Mouse (Mus musculus) cerebellum, postnatal 10 days (tissue): ENCODE measurements at regions not wholly inside any gene's neighbourhood (a gene's known extent, or its start where the extent isn't known, plus 50 kb on each side); places are given as distances from the start of the nearest gene placed in this dataset.
"Not testable (repeated sequence)": the region's sequence is repeated elsewhere in the genome, so short reads cannot be mapped to it uniquely, and the experiment has no call there.

Experiments
- DNase-seq, 2 experiments: peaks; one replicate each; pipeline ENCODE4 v3.0.0; 2021; ENCODE audit warnings: mixed read lengths in 2 of 2

DNA sequence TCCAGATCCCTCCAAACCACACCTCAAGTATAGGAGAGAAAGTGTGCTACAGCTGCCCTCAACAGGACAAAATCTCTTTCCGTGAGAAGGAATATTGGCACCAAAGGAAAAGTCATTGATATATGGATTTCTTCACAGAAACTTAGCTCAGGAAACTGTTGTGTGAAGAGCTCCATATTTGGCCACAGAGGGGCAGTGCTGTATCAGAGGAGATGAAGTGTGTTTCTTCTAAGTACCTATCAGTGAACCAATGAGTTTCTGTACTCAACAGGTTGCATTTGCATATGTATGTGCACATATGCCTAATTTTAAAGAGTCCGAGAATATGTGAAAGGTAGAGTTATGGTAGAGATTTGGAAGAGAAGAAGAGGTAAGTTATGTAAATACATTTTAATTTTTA, 580.4 kb upstream of the Olfr1507 start:
- not testable (repeated sequence) for DNase-seq

DNA sequence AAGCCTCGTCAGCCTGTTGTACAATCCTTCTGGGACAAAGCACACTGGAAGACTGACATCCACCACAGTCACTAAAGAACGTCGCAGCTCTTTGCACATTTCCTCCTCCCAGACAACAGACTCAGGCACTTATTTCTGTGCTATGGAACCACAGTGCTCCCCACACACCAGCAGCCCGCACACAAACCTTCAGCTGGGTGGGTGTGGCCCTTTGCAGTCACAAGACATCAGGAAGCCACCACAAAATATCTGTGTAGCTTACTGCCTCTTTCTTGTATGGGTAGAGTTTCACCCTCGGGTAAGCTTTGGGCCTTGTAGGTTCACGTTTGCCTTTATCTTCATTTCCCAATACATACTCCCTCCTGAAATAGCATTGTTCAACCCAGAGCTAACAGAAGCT, 577.6 kb upstream of the Olfr1507 start:
- DNase-seq: not testable (repeated sequence)

DNA sequence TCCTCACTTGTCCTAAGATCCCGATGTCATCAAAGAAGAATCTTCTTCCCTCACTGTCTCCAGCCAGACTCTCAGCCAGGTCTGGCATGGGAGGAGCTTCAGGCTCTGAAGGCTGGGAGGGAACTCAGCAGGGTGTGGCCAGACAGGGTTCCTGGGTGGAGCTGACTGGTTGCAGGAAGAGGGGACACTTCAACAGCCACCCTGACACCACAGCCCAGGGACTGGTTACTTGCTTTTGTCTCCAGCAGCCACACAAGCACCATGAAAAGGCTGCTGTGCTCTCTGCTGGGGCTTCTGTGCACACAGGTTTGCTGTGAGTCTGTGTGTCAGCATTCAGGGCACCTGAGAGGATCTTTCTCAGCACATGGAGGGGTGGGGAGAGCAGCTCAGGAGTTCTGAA, 577.0 kb upstream of the Olfr1507 start:
- DNase-seq: not testable (repeated sequence)

DNA sequence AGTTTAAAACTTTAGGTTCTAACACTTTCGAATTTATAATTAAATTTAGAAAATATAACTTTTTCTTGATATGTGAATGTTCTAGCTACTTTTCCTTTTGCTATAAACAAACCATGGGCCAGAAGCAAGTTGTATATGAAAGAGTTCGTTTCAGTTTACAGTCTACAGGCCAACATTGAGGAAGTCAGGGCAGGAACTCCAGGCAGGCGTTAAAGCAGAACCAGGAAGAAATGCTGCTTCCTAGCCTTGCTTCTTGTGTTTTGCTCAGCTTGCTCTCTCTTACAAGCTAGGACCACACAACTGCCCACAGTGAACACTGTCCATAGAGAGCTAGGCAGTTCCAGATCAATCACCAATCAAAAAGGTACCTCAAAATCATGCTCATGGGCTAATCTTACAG, 558.9 kb upstream of the Olfr1507 start:
- not testable (repeated sequence) for DNase-seq

DNA sequence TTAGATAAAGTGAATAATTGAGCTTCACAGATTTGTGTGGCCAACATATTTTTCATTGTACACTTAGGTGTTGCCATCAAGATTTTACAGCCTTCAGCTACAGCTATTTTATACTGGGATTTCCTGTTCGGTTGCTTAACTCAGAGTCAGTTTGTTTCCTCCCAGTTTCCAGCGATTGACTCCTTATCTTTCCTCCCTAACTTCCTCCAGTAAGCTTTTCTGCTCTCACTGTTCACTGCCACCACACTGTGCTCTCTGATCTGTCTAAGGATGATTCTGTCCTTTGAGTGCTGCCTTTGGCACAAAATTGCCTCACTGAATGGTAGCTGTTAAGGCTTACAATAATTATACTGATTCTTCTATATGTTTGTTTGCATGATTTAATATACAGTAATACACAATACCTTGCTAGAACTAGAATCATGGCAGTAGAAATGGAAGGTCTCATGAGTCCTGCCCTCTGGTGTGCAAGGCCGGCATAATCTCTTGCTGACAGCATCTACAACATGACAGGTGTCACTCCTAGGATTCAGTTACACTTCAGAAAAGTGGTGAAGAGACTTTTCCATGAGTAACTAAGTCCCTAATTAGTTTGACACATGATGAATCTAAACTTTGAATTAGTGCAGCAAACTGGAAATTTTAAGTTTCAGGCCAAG, 558.0 kb upstream of the Olfr1507 start:
- not testable (repeated sequence) for DNase-seq

DNA sequence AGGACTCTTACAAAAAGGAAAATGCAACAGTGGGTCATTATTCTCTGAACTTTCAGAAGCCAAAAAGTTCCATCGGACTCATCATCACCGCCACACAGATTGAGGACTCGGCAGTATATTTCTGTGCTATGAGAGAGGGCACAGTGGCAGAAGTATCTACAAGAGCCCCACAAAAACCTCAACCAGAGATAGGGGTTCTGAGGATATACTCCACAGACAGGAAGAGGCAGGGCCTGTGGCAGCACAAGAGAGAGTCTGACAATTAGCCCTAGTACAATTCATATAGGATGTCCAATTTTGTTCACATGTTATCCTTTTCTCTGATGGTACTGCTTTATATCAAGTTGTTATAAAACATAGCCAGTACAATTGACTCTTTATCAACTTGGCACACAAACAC, 552.1 kb upstream of the Olfr1507 start:
- not testable (repeated sequence) for DNase-seq

DNA sequence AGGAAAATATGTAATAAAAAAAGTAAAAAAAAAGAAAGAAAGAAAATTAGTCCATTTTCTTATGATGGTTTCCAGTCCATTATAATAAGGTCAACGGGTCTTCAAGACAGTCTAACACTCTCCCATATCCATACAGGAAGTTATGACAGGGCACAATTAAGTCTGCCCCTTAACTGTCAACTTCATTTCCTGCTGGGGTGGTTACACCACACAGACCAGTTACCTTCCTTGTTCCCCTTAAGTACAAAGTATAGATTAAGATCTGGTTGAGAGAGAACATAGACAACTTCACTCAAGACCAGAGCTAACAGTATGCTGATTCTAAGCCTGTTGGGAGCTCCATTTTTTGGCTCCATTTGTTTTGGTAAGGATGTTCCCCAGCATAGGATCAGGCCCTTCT, 551.4 kb upstream of the Olfr1507 start:
- DNase-seq: not testable (repeated sequence)

DNA sequence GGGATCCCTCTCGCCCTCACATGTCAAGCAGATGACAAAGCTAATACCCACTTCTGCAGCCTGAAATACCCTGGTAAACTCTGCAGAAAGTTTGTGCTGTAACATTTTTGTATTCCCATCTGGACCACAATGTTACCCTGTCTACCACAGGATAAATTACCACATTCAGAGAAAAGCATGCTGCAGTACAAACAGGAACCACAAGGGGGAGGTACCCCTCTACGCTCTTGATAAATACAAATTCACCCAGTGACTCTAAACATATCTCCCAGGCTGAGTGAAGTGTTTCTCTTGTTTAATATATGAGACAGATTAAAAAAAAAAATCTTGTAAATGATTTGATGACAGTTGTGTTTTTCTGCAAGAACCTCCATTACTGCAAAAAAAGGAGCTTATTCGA, 549.8 kb upstream of the Olfr1507 start:
- peak; percentile 3 to 15 for DNase-seq

DNA sequence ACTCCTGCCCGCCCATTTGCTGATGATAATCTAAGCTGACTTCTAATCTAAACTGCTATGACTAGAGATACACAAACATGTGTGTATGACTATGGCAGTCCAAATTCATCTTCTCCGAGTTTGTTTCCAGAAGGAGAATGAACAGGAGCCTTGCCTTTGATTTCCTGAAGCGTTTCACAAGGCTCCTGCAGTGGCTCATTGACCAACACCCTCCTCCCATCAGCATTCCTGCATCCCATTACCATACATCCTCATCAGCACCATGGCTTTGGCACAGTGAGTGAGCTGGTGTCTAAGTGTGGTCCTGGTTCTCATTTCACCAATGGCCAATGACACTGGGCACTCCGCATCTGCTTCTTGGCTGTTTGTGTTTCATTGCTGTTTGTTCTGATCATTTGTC, 548.6 kb upstream of the Olfr1507 start:
- DNase-seq: not testable (repeated sequence)

DNA sequence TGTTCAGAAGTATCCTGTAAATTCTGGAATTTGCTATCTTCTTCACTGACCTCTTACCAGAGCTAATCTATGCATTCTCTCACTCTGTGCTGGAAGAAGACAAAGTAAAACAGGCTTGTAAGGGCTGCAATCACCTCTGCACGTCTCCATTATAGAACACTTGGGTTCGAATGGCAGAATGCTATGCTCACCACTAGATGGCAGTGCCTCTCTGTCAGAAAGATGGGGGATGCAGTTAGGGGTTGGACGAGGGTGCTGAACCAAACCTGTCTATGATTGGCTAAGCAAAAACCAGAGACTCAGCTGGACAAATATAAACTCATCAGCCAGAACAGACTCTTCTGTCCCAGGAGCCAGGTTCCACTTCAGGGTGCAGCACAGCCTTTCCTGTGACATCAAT, 546.5 kb upstream of the Olfr1507 start:
- DNase-seq: peak; percentile 2

DNA sequence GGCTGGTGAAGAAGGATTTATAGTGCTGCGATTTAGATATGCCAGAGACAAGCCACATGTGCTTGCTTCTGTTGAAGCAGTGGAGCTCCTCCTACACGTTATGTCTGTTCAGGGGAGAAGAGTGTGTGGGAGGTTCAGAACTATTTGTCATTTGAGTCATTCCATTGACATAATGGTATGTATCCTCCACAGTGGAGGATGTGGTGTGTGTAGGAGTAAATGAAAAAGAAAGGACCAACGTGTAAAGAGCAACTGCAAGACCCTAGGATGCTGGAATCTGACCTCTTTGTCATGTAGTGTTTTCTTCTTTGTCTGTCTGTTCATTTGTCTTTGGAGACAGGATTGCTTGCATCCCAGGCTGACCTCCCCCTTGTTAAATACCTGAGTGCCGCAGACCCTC, 543.9 kb upstream of the Olfr1507 start:
- not testable (repeated sequence) for DNase-seq

DNA sequence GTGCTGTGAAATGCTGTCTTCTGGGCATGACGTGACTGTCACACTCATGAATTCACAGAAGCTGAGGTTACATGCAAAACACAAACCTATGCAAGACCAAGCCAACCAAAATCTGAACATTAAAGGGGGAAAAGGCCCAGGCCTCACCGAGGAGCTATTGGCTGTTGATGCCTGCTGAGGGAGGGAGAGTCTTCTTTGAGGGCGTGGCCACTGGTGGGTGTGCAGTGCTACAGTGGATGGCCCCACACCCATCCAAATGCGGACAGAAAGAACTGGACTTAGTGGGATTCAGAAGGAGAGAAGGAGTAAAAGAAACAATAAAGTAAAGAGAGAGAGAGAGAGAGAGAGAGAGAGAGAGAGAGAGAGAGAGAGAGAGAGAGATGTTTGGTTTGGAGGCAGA, 539.4 kb upstream of the Olfr1507 start:
- not testable (repeated sequence) for DNase-seq

DNA sequence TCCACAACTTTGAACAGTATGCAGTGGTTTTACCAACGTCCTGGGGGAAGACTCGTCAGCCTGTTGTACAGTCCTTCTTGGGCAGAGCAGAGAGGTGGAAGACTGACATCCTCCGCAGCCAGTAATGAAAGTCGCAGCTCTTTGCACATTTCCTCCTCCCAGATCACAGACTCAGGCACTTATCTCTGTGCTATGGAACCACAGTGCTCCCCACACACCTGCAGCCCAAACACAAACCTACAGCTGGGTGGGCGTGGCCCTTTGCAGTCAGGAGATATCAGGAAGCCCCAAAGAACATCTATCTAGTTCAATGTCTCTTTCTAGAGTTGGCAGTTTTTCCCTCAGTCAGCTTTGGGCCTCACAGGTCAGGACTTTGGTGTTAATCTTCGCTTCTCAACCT, 537.7 kb upstream of the Olfr1507 start:
- DNase-seq: not testable (repeated sequence)

DNA sequence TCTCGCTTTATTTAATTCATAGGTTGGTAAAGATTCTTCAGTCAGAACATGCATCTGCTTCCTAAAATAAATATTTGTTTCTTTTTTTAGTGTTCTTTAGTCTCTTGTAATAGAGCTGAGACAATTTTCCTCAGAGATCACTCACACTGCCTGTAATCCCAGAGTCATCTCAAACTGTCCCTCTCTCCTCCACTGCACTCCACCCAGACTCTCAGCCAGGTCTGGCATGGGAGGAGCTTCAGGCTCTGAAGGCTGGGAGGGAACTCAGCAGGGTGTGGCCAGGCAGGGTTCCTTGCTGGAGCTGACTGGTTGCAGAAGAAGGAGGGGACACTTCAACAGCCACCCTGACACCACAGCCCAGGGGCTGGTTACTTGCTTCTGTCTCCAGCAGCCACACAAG, 536.9 kb upstream of the Olfr1507 start:
- not testable (repeated sequence) for DNase-seq

DNA sequence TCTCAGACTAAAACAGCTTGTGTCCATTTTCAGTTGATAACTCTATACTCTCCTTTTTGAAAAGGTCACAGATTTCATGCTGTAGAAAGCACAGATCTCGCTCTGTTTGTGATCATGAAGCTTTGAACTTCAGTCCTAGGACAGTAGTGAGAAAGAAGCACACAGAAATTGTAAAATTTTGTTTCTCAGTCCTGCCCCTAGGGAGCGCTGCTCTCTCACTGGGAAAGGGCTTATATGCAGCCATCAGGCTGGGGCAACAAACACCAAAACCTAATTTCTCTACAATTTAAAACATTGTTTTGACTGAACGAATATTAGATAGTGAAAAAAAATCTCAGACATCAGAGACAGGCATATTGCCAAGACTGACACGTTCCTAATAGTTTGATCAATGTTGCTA, 534.7 kb upstream of the Olfr1507 start:
- not testable (repeated sequence) for DNase-seq

DNA sequence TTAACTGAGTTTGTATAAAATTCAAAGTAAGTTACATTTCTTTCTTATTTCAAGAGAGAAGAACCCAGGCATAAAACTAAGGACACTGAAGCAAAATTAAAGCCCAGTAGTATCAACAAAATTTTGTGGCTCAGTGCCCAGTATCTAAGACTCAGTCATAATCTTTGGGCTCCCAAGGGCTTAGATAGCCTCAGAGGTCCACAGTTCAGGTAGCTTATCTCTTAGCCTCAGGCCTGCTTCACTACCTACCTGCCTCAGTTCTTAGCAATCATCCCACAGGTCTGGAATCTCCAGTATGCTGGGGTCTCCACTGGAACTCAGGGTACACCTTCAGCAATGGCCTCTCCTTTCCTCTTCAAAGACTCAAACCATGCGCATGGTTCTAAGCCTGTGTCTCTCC, 531.4 kb upstream of the Olfr1507 start:
- not testable (repeated sequence) for DNase-seq

DNA sequence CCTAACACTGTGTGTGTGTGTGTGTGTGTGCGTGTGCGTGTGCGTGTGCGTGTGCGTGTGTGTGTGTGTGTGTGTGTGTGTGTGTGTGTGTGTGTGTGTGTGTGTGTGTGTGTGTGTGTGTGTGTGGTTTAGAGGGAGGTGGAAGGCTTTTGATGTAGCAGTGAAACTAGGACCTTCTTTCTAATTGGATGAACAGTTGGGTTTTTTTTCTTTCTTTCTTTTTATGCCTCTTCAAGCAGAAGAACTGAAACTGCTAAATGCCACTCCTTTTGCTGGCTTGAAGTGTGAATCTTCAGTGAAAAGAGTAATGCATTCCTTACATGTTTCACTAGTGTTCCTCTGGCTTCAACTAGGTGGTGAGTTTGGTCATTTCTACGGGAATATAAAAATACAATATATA, 524.6 kb upstream of the Olfr1507 start:
- not testable (repeated sequence) for DNase-seq

DNA sequence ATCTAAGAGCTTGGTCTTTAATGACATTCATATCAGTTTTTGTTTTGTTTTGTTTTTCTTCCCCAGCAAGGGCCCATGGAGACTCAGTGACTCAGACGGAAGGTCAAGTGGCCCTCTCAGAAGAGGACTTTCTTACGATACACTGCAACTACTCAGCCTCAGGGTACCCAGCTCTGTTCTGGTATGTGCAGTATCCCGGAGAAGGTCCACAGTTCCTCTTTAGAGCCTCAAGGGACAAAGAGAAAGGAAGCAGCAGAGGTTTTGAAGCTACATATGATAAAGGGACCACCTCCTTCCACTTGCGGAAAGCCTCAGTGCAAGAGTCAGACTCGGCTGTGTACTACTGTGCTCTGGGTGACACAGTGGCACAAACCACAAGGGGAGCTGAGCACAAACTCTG, 512.2 kb upstream of the Olfr1507 start:
- DNase-seq: not testable (repeated sequence)

DNA sequence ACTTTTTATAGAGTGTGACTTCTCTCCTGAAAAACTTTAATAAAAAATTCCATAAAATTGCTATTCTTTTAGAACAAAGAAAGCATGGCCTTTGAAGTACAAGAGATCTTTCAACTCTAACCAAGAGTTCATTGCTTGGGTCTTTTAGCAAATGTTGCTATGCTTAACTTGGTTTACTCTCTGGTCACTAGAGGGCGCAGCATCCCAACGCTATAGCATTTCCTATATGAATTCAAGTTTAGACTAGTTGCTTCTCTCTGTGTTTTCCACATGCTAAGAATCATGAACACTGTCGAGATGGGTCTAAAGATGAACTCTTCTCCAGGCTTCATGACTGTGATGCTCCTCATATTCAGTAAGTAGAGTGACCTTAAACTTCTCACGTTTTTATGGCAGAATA, 511.8 kb upstream of the Olfr1507 start:
- not testable (repeated sequence) for DNase-seq

DNA sequence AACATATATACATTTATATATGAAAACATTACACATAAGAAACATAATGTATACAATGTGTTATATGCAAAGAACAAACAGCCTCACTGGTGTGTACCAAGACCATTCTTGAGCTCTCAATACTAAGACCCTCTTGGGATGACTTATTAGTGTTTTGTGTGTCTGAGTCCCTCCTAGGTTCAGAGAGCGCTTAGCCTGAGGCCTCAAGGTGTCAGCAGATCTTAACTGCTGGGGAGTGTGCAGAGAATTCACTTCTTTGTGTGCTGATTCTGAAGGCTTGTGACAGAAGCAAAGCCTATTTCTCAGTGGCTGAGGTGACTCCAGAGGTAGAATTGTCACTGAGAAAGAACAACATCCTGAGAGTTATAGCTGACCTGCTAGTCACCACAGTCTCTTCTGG, 505.7 kb upstream of the Olfr1507 start:
- DNase-seq: not testable (repeated sequence)

DNA sequence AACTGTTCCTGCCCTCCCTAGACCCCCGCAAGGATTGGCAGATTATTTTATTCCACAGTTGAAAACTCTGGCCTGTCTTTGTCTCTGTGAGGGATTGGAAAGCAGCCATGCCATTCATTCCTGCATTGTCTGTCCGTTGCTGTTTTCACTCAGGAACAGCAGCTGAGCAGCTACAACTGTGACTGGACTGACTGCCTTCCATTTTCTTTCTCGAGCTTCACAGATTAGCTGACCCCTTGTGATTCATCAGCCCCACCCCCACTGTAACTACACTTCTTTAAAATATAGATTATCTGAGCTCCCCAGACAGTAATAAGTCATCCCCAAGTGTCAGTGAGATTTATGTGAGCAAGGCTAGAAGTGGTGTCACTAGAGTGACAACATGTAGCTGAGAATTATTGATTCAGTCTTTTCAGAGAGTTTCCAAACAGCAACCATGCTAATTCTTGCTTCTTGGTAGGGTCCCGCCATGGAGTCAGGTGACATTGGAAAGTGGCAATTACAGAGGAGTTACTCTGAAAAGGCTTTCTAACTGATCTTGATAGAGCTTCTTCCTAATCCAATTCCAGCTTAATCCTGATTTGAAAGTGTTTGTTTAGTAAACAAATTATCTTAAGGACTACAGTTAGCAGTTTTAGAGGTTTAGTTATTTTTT, 496.7 kb upstream of the Olfr1507 start:
- not testable (repeated sequence) for DNase-seq

DNA sequence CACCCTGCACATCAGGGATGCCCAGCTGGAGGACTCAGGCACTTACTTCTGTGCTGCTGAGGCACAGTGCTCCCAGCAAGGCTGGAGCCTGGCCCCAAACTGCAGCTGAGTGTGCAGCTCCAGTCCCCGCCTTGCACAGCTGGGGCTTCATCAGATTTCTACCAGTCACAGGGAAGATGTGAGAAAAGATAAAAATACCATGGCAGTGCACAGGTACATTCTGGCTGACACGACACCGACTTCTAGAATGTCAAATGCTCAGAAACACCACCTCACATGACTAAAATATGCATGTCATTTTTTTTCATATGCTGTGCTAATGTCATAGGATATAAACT, 495.7 kb upstream of the Olfr1507 start:
- not testable (repeated sequence) for DNase-seq

DNA sequence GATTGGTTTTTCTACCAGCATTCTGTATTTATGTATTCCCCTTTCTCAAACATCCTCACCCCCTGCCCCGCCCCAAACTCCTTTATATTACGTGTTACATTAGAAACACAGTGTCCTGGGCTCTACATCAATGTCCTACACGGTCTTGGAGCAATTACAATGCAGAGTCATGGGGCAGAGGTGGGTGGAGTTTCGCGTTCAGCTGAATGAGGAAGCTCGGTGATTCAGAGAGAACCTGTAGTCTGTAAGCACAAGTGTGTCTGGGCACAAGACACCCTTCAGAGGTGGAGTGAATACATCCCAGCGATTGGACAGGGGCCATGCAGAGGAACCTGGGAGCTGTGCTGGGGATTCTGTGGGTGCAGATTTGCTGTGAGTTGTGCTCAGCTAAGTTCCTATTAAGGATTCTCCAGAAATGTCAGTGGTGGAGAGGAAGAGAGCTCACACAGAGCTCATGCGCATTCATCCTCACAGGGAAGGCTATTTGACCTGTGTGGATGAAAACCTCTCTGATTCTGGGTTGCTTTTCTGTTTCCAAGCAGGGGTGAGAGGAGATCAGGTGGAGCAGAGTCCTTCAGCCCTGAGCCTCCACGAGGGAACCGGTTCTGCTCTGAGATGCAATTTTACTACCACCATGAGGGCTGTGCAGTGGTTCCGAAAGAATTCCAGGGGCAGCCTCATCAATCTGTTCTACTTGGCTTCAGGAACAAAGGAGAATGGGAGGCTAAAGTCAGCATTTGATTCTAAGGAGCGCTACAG, 495.2 kb upstream of the Olfr1507 start:
- DNase-seq: not testable (repeated sequence)

DNA sequence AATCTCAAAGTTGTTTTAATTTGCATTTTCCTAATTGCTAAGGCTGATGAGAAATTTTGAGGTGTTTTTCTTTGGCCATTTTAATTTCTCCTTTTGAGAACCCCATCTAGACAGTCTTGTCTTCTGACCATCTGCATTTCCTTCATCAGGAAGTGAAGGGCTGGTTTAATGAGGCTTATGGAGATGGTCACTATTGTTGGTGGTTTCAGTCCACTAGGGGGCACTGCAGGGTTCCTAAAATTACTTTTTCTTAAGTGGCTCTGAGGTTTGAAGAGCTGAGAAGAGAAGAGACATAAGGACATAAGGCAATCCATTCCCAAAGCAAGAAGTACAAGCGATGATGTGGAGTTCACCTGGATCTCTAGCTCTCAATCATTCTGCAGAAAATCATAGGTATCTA, 494.4 kb upstream of the Olfr1507 start:
- DNase-seq: not testable (repeated sequence)
